Mouse (Mus musculus) forebrain, embryonic 15.5 days (tissue): ENCODE measurements around the gene Scaf11. TPM values are rescaled to one million over a fixed set of nuclear protein-coding genes. Genes with fewer than 3 reads are reported as not detected.
"Not testable (repeated sequence)": the region's sequence is repeated elsewhere in the genome, so short reads cannot be mapped to it uniquely, and the experiment has no call there.

Experiments
- ATAC-seq: fragments of 200-750 bp; cut with Nextera tagmentation; replicated peaks from 2 replicates; pipeline ENCODE4 v1.8.0; 2017; ENCODE audit warnings: mild to moderate bottlenecking, moderate TSS enrichment, moderate library complexity
- H3K27ac ChIP-seq: fragments of 300-500 bp; sonication (generic); replicated peaks from 2 replicates; pipeline ENCODE4 v1.5.1; 2015; ENCODE audit warnings: mild to moderate bottlenecking, inconsistent platforms
- H3K27me3 ChIP-seq: fragments of 300-500 bp; sonication (generic); 2 replicates; pipeline ENCODE4 v1.6.1; 2015; ENCODE audit warnings: inconsistent platforms
- H3K36me3 ChIP-seq: fragments of 300-500 bp; sonication (generic); 2 replicates; pipeline ENCODE4 v1.6.1; 2015; ENCODE audit warnings: mild to moderate bottlenecking, inconsistent platforms
- H3K4me1 ChIP-seq: fragments of 300-500 bp; sonication (generic); 2 replicates; pipeline ENCODE4 v1.6.1; 2015; ENCODE audit warnings: inconsistent platforms
- H3K4me2 ChIP-seq: fragments of 300-500 bp; sonication (generic); replicated peaks from 2 replicates; pipeline ENCODE4 v1.6.1; 2015; ENCODE audit warnings: mild to moderate bottlenecking, inconsistent platforms
- H3K4me3 ChIP-seq: fragments of 300-500 bp; sonication (generic); 2 replicates; pipeline ENCODE4 v1.5.1; 2015; ENCODE audit warnings: mild to moderate bottlenecking, inconsistent platforms
- H3K9ac ChIP-seq: fragments of 300-500 bp; sonication (generic); replicated peaks from 2 replicates; pipeline ENCODE4 v1.6.1; 2015; ENCODE audit warnings: mild to moderate bottlenecking, inconsistent platforms
- H3K9me3 ChIP-seq: fragments of 300-500 bp; sonication (generic); 2 replicates; pipeline ENCODE4 v1.6.1; 2016; ENCODE audit warnings: inconsistent platforms
- WGBS: fragments of 180-500 bp; shearing (Covaris S2); methylation state at CpG from one replicate; pipeline ENCODE4 v1.1.7; 2015; ENCODE audit warnings: mixed read lengths; 5-methylcytosine and 5-hydroxymethylcytosine counted together
- polyA plus RNA-seq: library from polyadenylated mRNA; unstranded; fragments of >200 nt; fragmentation: Nextera tagmentation; extraction: Ambion mirVana; gene quantifications from 2 replicates; pipeline ENCODE4 v1.2.1, GENCODE M21; 2015

Scaf11 gene
- polyA plus RNA-seq, 1 experiment from 2014 or later = 57.9 TPM

GRCm38 (mm10) chr15:96461541-96462512 lies 1.2 kb upstream of the Scaf11 start:
- 15% methylated on average over 22 of the region's 22 CpGs for WGBS

DNA sequence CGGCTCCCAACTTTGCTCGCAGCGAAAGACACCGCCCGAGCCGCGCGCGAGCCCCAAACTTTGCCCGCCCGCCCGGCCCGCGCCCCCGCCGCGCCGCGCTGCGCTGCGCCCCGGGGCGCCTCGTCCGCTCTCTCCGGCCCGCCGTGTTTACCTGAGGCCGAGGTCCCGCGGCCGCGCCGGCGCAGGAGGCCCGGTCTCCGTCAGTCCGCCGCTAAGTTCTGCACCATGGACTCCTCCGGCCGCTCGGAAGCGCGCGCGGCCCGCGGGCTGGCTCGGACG lies 253 bp downstream of the Scaf11 start:
- H3K9ac ChIP-seq = peak overlapping the region; percentile 77
- ATAC-seq = no peak
- peaks cover 22% of the 10 kb centered on the region for H3K4me1 ChIP-seq
- H3K27me3 ChIP-seq = no peaks in the 10 kb centered on the region
- no peaks in the 10 kb centered on the region for H3K9me3 ChIP-seq
- peak overlapping the region; percentile 49 for H3K4me2 ChIP-seq
- WGBS = 0% methylated on average over 29 of the region's 50 CpGs
- H3K27ac ChIP-seq = peak overlapping the region; percentile 97
- H3K36me3 ChIP-seq = no peaks in the 10 kb centered on the region
- peak overlapping the region; percentile 78 for H3K4me3 ChIP-seq

More at GRCm38 (mm10) chr15:96461541-96462512, 1.2 kb upstream of the Scaf11 start:
- peak; percentile 44; the same call in 1 of the 2 replicates for ATAC-seq
- Histone ChIP-seq H3K9ac (peak overlapping the region; percentile 60), H3K27me3 (no peaks in the 10 kb centered on the region), H3K9me3 (no peaks in the 10 kb centered on the region), H3K36me3 (no peaks in the 10 kb centered on the region), H3K4me2 (peak overlapping the region; percentile 78), H3K4me1 (peaks cover 22% of the 10 kb centered on the region), H3K4me3 (peak overlapping the region; percentile 78), H3K27ac (peak overlapping the region; percentile 81)

GRCm38 (mm10) chr15:96459741-96460450 lies 747 bp downstream of the Scaf11 start:
- ATAC-seq = peak; percentile 51
- H3K27me3 ChIP-seq = no peaks in the 10 kb centered on the region
- H3K4me3 ChIP-seq = peak overlapping the region; percentile 78
- H3K27ac ChIP-seq = peak overlapping the region; percentile 97
- H3K36me3 ChIP-seq = no peaks in the 10 kb centered on the region
- under 1% methylated on average over 62 of the region's 71 CpGs for WGBS
- H3K4me1 ChIP-seq = peaks cover 22% of the 10 kb centered on the region
- H3K9ac ChIP-seq = peak overlapping the region; percentile 77
- no peaks in the 10 kb centered on the region for H3K9me3 ChIP-seq
- peak overlapping the region; percentile 49 for H3K4me2 ChIP-seq

- no peak overlapping the region for H3K27ac ChIP-seq
- no peak for ATAC-seq
- WGBS = 91% methylated on average over 3 of the region's 3 CpGs
Measured at GRCm38 (mm10) chr15:96458273-96458672, 2.4 kb downstream of the Scaf11 start.

GRCm38 (mm10) chr15:96457338-96457664 lies 3.3 kb downstream of the Scaf11 start:
- WGBS = 73% methylated on average over 3 of the region's 3 CpGs
- Histone ChIP-seq H3K4me1 (peaks cover 21% of the 10 kb centered on the region), H3K4me2 (no peak overlapping the region), H3K4me3 (no peak overlapping the region), H3K9me3 (no peaks in the 10 kb centered on the region), H3K27me3 (no peaks in the 10 kb centered on the region), H3K9ac (no peak overlapping the region), H3K36me3 (no peaks in the 10 kb centered on the region), H3K27ac (no peak overlapping the region)
- no peak for ATAC-seq

More at GRCm38 (mm10) chr15:96458273-96458672, 2.4 kb downstream of the Scaf11 start:
- Histone ChIP-seq H3K4me1 (peaks cover 22% of the 10 kb centered on the region), H3K27me3 (no peaks in the 10 kb centered on the region), H3K4me3 (no peak overlapping the region), H3K9ac (no peak overlapping the region), H3K36me3 (no peaks in the 10 kb centered on the region), H3K9me3 (no peaks in the 10 kb centered on the region), H3K4me2 (no peak overlapping the region)

- H3K9ac ChIP-seq = no peak overlapping the region
- peaks cover 16% of the 10 kb centered on the region for H3K4me1 ChIP-seq
- H3K27me3 ChIP-seq = no peaks in the 10 kb centered on the region
- peaks cover under 1% of the 10 kb centered on the region; the same call in 1 of the 2 replicates for H3K36me3 ChIP-seq
- 87% methylated on average over 5 of the region's 5 CpGs for WGBS
- H3K9me3 ChIP-seq = no peaks in the 10 kb centered on the region
- no peak for ATAC-seq
- no peak overlapping the region for H3K27ac ChIP-seq
- no peak overlapping the region for H3K4me3 ChIP-seq
- H3K4me2 ChIP-seq = no peak overlapping the region
Measured at GRCm38 (mm10) chr15:96456651-96457337, 3.8 kb downstream of the Scaf11 start.

DNA sequence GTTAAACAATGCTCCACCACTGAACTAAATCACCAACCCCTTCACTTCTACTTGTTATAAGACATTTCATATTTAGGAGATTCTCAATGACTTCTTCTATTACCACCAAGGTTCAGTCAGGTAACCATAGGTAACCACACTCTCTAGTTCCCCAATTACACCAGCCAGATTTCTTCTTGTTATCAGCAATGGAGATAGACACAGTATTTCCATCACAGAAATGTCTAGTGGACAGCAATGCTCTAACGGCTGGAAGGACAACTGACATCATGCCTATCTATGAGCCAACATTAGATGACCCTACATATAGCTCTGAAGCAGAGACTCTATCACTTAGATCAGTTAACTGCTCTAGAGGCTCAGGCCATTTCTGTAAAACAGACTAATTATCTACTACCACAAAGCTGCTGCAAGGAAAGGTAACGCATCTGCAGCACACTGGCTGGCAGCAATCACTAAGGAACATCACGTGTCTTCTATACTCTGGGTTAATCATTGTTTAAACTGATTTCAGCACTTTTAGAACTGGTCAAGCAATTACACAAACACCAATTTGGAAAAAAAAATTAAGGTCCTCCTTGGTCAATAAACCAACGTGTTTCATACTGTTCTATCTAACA lies 4.9 kb downstream of the Scaf11 start:
- H3K36me3 ChIP-seq = peaks cover 4% of the 10 kb centered on the region
- H3K4me3 ChIP-seq = no peak overlapping the region
- H3K27me3 ChIP-seq = no peaks in the 10 kb centered on the region
- H3K27ac ChIP-seq = no peak overlapping the region
- H3K9ac ChIP-seq = no peak overlapping the region
- 80% methylated on average over 4 of the region's 4 CpGs for WGBS
- no peak overlapping the region for H3K4me2 ChIP-seq
- H3K4me1 ChIP-seq = peaks cover 12% of the 10 kb centered on the region
- ATAC-seq = no peak
- H3K9me3 ChIP-seq = no peaks in the 10 kb centered on the region

DNA sequence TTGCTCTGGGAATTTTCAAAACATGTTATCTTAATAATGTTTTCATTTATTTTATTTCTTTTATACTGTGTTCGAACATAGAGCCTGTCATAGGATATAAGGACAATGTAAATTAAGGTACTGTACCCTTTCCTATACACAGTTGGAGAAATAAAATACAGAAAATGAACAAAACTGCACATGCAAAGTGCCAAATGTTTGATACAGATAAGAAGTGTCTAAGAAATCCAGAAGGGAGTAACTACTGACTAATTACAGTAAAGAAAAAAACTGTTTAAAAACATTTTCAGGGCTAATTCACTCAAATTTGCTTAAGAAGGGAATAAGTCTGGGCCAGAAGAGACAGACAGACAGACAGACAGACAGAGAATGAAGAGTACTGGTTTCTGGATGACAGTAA lies 7.3 kb downstream of the Scaf11 start:
- Histone ChIP-seq H3K4me3 (no peak overlapping the region), H3K36me3 (peaks cover 4% of the 10 kb centered on the region), H3K4me2 (no peak overlapping the region), H3K9ac (no peak overlapping the region), H3K4me1 (no peaks in the 10 kb centered on the region), H3K9me3 (no peaks in the 10 kb centered on the region), H3K27ac (no peak overlapping the region), H3K27me3 (no peaks in the 10 kb centered on the region)
- WGBS = 96% methylated on average over 1 of the region's 1 CpGs
- no peak for ATAC-seq

DNA sequence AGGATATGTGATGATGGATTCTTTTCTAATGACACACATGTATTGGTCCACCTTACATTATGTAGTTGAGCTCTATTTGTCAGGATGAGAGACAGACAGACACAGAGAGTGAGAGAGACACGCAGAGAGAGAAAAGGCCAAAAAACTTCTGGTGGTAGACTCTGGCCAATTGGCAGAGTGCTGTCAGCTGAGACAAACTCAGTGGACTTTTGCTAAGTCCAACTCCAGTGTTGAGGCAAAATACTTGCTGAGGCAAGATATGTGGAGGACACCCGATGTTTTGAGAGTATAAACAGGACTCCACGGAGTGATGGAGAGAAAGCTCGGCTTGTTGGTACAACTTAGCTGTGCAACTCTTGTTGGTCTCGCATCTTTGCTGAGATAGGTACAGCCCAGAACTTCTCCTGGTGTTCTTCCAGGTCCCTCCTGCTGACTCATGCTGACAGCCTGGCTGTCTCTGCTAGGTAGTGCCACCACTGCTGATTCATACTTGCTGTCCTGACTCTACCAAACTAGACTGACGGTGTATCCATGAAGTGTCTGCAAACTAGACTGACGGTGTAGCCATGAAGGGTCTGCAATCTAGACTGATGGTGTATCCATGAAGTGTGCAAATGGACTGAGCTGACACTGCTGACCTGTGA lies 11.9 kb downstream of the Scaf11 start:
- peaks cover 10% of the 10 kb centered on the region for H3K36me3 ChIP-seq
- no peak overlapping the region for H3K4me2 ChIP-seq
- no peak overlapping the region for H3K4me3 ChIP-seq
- H3K9ac ChIP-seq = no peak overlapping the region
- WGBS = 93% methylated on average over 7 of the region's 7 CpGs
- H3K4me1 ChIP-seq = no peaks in the 10 kb centered on the region
- H3K27ac ChIP-seq = no peak overlapping the region
- ATAC-seq = no peak
- no peaks in the 10 kb centered on the region for H3K27me3 ChIP-seq
- H3K9me3 ChIP-seq = no peaks in the 10 kb centered on the region

DNA sequence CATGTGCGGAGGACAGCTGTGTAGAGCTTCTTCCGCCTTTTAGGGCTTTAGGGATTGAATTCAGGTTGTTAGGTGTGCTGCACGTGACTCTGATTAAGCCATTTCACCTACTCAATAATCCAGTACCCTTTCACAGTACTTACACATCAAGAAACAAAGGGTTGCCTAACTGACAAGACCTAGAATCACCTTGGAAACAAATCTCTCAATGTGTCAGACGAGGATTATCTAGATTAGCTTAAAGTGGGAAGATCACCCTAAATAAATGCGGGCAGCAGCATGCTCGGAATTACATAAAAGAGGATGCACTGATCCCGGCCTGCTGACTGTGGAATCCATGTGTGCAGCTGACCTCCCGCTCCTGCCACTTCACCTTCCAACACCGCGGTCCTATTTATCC lies 13.9 kb downstream of the Scaf11 start:
- H3K4me1 ChIP-seq = no peaks in the 10 kb centered on the region
- no peaks in the 10 kb centered on the region for H3K9me3 ChIP-seq
- WGBS = 65% methylated on average over 10 of the region's 10 CpGs
- no peak overlapping the region for H3K4me3 ChIP-seq
- no peak overlapping the region for H3K9ac ChIP-seq
- no peak for ATAC-seq
- no peak overlapping the region for H3K4me2 ChIP-seq
- no peak overlapping the region for H3K27ac ChIP-seq
- H3K36me3 ChIP-seq = peaks cover 18% of the 10 kb centered on the region
- no peaks in the 10 kb centered on the region for H3K27me3 ChIP-seq

DNA sequence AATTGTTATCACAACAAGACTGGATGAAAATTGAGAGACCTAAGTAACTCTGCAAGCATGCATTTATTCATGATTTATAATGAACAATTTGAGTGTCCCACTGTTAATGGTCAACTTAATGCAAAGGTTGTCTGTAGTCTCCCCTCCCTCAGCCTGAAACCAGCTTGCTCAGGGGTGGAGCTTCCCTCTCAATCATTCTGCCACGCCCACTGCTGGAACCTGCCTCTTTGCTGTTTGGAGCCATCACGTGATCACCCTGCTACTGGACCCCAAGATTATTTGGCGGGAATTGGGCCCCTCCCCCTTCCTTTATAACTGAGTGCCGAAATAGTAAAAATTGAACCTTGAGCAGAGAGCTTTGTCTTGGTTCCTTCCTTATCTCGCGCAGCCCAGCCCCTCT lies 19.2 kb downstream of the Scaf11 start:
- H3K9ac ChIP-seq, H3K27me3 ChIP-seq, H3K4me2 ChIP-seq, H3K4me1 ChIP-seq, ATAC-seq, H3K9me3 ChIP-seq, H3K27ac ChIP-seq, H3K4me3 ChIP-seq: not testable (repeated sequence)
- 88% methylated on average over 6 of the region's 6 CpGs for WGBS
- peaks cover 17% of the 10 kb centered on the region for H3K36me3 ChIP-seq
